Mouse (Mus musculus) MN1 (cell line): ENCODE results near the gene B430305J03Rik.

Experiments
- DNase-seq: peaks from one replicate; pipeline ENCODE4 v3.0.0-alpha.2; 2016; ENCODE audit warnings: low spot score

The B430305J03Rik gene

DNA sequence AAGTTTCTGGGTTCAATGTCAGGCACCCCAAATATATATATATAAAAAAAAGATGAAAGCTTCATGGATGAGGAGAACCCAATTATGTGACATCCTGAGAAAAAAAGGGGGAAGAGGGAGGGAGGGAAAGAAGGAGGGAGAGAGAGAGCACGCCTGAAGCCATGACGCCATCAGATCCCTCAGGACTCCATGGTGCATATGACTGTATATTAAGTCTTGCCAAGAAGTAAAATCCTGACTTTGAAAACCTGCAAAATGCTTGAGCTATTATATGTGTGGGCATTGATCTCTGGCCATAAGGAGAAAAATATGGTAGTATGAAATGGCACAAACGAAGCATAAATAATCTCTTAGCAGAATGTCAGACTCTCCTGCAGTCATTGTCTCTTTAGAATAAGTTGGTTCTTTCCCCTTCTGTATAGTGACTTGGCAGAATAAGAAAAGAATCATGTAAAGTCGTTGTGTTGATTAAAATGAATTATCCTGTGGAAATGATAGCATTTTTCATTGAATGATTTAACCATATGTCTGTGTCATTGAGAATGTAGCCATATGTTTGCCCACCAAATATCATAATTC is 17.6 kb downstream of the B430305J03Rik start:
- DNase-seq, result no peak

DNA sequence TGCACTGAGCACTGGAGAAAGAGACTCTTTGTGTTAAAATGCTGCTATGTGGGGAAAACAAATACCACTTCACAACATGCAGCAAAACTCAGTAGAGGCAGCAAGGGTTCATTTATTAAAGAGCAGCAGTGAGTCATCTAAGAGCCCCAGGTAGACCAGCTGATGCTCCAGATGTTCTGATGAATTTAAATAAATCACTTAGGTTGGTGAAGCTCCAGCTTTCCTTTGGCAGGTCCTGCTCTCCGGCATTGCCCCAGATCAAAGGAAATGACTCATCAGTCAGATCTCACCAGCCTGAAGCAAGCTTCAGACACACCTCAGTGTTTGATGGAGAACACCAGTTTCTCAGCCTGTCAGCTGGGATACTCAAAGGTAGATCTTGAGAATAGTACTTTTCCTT is 20.1 kb downstream of the B430305J03Rik start:
- no peak for DNase-seq

DNA sequence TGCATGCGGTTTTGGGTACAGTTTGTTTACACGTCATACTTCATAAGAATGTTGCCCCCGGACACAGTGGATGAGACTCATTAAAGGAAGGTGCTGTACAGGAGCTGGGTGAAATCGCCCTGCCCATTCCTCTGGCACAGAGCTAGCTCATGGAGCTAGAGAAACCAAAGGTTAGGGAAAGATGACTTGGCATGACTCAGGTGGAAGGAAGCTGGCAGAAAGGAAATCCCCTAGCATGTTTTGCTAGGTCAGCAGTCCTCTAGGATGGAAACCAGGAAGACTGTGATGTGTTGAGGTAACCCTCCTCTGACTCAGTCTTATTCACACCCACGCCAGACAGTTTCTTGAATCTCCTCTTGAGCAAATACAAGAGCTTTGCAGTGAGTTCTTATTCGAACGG is 21.7 kb downstream of the B430305J03Rik start:
- no peak for DNase-seq

DNA sequence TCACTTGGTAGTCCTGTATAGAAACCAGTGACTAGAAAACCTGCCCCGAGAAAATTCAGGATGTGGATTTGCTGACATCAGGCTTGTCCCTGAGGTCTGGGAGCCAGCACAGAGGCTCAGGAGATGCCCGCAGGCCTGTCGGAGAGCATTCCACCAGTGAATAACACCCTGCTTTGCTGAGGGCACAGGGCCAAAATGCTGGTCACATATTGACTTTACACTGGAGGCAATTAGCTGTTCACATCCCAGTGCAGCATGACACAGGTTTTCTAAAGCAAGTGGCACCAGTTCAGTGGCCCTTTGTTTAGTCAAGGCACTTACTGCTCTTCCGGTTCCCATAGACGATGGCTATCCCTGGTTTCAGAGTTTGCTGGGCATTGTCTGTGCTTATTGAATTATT is 25.4 kb downstream of the B430305J03Rik start:
- DNase-seq, result no peak

DNA sequence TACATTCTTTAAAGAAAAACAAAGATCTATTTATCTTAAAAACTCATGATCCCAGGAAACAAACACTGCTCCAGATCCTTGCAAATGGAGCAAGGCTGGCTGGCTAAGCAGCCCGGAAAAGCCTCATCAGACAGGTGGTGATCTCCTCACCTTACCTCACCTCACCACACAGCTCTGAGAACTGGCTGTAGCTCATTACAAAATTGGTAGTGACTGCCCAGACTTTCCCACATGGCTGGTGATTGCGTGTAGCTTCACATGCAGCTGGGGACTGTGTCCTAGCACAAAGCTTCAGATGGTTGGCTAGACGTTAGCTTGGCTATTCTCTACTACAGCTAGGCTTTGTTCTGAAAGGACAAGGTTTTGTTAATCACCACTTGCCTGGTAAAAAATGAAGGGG is 28.5 kb downstream of the B430305J03Rik start:
- DNase-seq, result no peak

DNA sequence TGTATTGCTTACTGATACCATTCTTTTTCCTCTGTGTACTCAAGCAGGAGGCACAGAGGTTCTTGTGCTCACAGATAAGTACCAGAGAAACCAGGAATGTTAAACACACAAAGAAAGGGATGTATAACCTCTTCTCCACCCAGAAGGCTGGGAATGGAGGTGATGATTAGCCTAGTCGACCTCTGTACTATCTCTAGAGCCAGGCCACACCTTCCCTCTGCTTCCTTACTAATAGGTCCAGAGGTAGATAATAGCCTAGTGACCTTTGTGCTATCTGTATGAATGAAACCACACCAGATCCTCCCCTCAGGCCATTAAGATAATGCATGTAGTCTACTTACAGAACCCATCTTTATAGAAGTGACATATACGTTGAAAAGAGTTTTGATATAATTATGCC is 29.5 kb downstream of the B430305J03Rik start:
- DNase-seq, result no peak

DNA sequence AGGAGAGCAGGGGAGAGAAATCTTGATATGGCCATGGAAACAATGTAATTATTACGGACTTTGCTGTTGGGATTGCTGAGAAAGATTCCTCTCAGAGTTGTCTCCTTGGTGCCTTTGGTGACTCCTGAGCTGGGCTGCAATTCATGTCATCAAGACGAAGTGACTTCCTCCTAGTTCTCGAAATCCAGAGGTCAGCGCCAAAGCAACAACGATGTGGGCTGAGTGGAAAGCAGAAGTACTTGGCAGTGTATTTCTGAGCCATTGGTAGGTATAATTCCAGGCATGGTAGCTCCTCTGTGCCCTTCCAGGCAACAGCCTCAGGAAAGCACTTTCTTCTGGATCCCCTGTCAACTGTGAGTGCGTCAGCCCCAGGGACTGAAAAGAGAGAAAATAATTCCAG is 44.1 kb downstream of the B430305J03Rik start:
- DNase-seq, result no peak

DNA sequence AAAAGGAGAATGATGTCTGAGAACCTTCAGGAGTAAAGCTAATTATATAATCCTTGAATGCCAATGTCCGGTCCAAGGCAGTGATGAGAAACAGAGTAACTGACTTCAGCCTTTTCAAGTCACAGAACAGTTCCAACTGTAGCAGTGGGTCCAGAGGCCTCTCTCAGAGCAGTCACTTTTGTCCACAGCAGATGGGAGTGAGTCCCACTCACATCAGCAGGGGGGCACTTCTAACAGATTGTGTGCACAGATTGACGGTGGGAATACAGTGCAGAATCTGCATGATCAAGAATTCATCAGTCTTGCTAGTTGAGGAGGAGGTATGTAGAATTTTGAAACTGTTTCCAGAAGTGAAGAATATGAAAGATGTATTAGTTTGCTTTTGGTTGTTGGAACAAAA is 45.7 kb downstream of the B430305J03Rik start:
- DNase-seq, result no peak

DNA sequence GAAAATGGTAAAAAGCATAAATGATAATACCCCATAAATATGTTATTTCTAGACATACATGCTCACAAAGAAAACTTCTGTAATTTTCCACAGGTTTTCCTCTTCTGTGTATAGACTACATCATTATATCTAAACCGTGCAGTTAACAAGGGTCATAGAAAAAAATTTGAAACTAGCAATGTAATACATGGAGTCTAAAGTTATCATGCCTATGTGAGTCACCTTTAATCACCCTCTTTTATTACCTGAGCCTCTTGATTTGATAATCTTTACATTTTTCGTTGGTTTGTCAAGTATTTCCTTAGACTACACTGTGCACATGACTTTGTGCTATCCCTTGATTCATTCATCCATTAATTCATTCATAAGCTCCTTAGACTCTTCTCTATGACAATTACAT is 50.7 kb downstream of the B430305J03Rik start:
- no peak for DNase-seq
